Mouse (Mus musculus): ENCODE results near the gene Ptprr.
A peak's percentile ranks its signal among the peaks of the same experiment; 100 is the strongest.

Ptprr gene

GRCm38 (mm10) chr10:116266561-116267433 lies 248.8 kb downstream of the Ptprr start:
- DNase-seq (ENCODE audit: low spot score in 2 of 2), result no peak

DNA sequence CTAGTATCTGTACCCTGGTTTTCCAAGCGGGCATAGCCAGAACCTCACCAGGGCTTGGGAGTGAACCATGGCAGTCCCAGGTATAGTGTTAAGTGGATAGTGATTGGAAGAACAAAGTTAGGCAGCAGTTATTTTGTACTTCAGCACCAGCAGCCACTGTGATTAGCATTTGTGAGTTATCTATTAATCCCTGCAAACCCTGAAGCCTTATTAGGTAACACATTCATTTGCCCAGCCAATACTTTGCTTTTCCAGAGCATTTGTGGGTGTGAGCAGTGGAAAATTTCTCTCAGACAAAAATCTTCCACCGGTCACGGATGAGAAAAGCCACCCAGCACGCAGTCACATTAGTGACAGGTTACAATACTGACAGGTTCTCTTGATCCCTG lies 249.4 kb downstream of the Ptprr start:
- no peak for DNase-seq (ENCODE audit: low spot score in 2 of 2)

DNA sequence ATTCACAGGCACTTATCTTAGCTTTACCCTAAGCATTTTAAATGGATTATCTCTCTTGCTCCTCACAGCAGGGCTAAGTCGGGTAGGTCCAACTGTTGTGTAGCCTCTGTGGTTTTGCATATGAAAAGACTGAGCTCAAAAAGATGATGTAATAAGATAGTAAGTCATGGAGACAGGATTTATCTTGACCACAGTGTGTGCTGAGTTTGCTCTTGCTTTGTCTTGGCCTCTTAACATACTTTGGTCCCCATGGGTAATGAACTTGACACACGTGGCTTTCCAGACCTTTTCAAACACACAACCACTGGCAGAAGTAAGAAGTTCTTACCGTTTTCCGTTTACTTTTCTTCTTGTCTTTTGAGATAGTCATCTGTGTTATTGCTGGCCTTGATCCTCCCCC lies 250.3 kb downstream of the Ptprr start:
- no peak for DNase-seq (ENCODE audit: low spot score in 2 of 2)

DNA sequence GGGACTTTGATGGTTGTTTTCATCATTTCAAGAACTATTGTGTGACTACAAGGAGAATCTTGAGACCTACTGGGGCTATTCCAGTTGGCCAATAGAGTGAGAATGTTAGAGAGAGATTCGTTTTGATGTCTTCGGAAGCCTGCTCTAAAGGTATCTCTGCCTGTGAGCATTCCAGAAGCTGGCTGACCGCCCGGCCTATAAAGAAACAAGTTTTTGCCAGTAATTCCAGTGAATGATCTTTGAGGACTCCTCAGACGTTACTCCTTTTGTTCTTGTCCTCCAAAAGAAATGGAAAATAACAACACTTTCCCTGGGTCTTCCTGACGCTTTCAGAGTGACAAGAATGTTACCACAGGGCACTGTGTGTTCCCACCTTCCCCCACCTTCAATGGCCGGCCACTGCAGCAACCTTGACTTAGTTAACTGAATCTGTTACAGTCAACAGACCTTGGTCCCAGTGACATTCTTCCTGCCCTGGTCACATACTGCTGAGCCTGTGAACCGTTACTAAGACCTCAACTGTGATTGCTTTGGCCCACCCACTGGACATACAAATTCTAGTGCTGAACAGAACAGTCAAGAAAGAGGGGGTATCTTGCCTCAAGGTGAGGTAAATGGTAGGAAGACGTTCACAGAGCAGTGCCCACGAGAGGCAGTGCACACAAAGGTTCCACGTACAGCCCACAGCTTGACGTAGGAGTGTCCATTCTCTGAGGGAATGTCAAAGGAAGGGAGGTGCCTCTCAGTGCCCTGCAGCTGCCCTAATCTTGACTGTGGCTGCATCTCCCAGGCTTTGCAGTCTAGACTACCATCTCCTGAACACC lies 252.8 kb downstream of the Ptprr start:
- DNase-seq (ENCODE audit: low spot score in 2 of 2), result no peak

DNA sequence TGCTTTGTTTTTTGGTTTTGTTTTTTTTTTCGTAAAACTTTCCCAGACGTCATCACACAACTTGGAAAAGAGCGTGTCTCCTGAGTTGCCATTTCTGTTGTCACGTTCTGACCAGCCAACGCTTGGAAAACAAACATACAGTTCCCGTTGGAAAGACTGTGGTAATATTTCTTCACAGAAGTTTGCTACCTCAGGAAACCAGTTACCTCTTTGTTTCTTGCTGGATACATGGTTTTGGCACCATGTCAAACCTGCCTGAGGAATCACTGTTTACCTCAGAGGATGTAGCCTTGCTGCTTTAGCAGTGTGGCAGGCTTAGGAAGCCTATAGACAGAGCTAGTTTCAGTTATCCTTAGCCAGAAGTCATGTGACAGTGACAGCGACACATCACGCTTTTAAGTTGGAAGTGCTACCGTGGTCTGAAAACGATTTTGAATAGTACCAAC lies 253.5 kb downstream of the Ptprr start:
- no peak for DNase-seq (ENCODE audit: low spot score in 2 of 2)

DNA sequence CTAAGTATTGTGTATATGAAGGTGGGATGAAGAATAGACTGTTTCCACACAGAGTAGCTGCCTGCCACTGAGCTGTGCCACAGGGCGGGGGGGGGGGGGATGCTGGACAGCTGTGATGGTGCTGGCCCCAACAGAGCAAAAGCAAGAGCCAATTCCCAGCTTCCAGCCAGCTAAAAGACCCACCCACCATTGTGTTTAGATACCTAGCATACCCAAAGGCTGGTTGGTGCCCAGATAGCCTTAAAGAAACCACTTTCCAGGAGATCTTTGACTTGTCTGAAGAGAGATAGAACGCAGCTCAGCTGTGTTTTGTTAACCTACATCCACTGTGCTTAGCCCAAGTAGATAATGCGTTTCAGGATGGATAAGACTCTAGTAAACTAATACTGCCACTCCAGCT lies 254.1 kb downstream of the Ptprr start:
- DNase-seq (ENCODE audit: low spot score in 2 of 2), result no peak

GRCm38 (mm10) chr10:116275280-116275679 lies 257.3 kb downstream of the Ptprr start, which contains the start of gene Ptprb:
Gene Ptprb (plus strand): TSS chr10:116275523.
- no peak for DNase-seq (ENCODE audit: low spot score in 2 of 2)

- DNase-seq (ENCODE audit: low spot score in 2 of 2), result no peak
Observed at GRCm38 (mm10) chr10:116286697-116287344, 268.8 kb downstream of the Ptprr start.

DNA sequence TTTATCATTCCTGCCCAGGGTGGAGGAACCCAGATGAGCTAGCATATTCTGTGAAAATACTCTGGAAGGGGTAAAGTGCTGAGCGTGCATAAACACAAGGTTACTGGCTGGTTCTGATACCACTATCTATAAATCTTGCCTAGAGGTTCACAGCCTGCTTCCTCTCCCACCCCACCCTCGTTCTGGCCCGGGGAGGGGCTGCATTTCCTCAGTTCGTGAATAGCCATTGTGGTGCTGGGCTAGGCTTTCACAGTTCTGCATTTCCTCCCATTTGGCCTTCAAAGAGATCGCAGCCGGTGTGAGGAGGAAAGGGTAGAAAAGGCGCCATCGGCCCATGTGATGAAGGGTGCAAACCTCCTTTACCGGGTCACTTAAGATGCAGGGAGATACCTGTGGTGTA lies 270.1 kb downstream of the Ptprr start:
- no peak for DNase-seq (ENCODE audit: low spot score in 2 of 2)

- no peak for DNase-seq (ENCODE audit: low spot score in 2 of 2)
Observed at GRCm38 (mm10) chr10:116290483-116290882, 272.5 kb downstream of the Ptprr start.

- no peak for DNase-seq (ENCODE audit: low spot score in 2 of 2)
Observed at GRCm38 (mm10) chr10:116291153-116291755, 273.2 kb downstream of the Ptprr start.

DNA sequence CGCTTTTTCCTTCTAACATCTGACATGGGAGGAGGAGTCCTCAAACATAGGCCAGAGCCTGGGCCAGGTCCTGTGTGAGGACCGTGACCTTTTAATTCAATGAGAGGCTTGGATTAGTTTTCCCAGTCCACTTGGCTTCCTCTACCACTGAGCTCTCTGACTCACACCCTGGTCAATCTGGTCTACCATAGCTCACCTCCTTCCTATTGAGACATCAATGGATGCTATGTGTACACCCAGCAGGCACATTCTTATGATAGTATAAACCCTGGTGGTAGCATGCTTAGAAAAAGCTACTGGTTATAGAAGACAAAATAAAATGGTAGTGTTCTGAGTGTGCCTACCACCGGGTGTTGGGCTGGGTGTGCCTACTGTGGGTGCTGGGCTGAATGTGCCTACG lies 278.4 kb downstream of the Ptprr start:
- DNase-seq (ENCODE audit: low spot score in 2 of 2), result no peak

- DNase-seq (ENCODE audit: low spot score in 2 of 2), result no peak
Observed at GRCm38 (mm10) chr10:116297854-116298253, 279.8 kb downstream of the Ptprr start.

DNA sequence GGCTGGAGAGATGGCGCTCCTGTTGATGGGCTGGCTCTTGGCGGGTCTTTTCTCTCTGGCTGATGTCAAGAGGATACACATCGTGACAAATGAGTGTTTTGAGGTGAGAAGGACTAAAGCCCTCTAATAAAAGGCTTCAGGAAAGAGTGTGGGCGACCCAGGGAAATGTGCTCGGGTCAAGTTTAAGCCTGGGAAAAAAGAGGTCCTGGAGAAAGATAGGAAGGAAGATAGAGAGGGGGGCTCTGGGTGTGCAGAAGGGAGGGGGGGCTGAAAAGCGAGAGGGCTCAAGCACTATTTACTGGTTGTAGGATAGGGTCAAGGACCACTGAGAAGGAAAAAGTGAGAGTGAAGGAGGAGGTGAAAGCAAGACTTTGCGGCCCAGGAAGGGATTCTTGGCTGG lies 282.8 kb downstream of the Ptprr start:
- no peak for DNase-seq (ENCODE audit: low spot score in 2 of 2)

DNA sequence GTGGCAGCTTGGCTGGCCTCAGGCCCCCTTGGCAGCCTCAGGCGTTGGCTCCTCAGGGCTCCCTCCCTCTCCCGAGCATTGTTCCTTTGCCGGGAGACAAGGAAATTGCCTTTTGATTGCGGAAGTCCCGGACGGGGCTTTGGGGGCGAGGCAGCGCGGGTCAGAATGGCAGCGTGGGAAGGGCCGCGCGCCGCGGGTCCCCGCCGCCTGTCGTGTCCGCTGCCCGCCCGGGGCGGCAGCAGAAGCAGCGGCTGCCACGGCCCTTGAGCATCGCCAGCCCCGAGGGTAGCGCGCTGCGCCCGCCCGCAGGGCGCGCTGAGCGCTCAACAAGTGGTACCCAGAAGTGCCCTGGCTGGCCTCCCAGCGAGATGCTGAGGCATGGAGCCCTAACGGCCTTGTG lies 283.2 kb downstream of the Ptprr start:
- DNase-seq (ENCODE audit: low spot score in 2 of 2), result no peak

DNA sequence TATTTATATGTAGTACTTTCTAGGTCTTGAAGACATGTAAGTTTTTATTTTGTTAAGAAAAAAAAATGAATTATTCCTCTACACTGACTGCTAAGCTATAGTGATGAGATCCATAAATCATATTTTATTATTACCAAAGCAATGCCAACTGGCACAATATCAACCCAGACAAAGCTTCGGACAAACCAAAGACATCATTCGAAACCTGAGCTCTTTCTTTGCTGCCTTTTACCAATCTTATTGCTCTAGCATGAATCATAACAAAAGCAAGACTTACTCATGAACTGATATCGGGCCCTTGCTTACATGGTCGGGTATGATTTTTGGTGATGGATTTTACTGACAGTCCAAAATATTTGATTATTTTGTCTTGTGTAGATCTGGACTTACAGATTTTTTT lies 286.3 kb downstream of the Ptprr start:
- DNase-seq (ENCODE audit: low spot score in 2 of 2), result no peak

GRCm38 (mm10) chr10:116309460-116309859 lies 291.4 kb downstream of the Ptprr start:
- no peak for DNase-seq (ENCODE audit: low spot score in 2 of 2)

- DNase-seq (ENCODE audit: low spot score in 2 of 2), result no peak
Observed at GRCm38 (mm10) chr10:116310516-116311210, 292.6 kb downstream of the Ptprr start.

- DNase-seq (ENCODE audit: low spot score in 2 of 2), result peak in 1 of 2 experiments; percentile 46
Observed at GRCm38 (mm10) chr10:116319246-116319645, 301.2 kb downstream of the Ptprr start.
